Mouse (Mus musculus) limb, embryonic 14.5 days (tissue): ENCODE measurements around the gene Prkab2. TPM values are rescaled to one million over a fixed set of nuclear protein-coding genes. Genes with fewer than 3 reads are reported as not detected.

Source experiments
- ATAC-seq: fragments of 200-750 bp; cut with Nextera tagmentation; 2 replicates; pipeline ENCODE4 v1.8.0; 2017; ENCODE audit warnings: low read depth, moderate number of reproducible peaks, moderate TSS enrichment; ENCODE audit not compliant: low FRiP score
- DNase-seq: peaks from one replicate; pipeline ENCODE4 v3.0.0-alpha.2; 2015; ENCODE audit warnings: low spot score
- H3K27ac ChIP-seq: fragments of 300-500 bp; sonication (generic); replicated peaks from 2 replicates; pipeline ENCODE4 v1.5.1; 2014; ENCODE audit warnings: low read depth, mild to moderate bottlenecking, low read length, moderate library complexity, mixed read lengths
- H3K27me3 ChIP-seq: fragments of 300-500 bp; sonication (generic); 2 replicates; pipeline ENCODE4 v1.6.1; 2014; ENCODE audit warnings: low read length, mixed read lengths; ENCODE audit not compliant: control insufficient read depth, insufficient read depth
- H3K36me3 ChIP-seq: fragments of 300-500 bp; sonication (generic); 2 replicates; pipeline ENCODE4 v1.6.1; 2014; ENCODE audit warnings: mild to moderate bottlenecking, low read length, moderate library complexity, mixed read lengths; ENCODE audit not compliant: control insufficient read depth, insufficient read depth
- H3K4me1 ChIP-seq: fragments of 300-500 bp; sonication (generic); 2 replicates; pipeline ENCODE4 v1.6.1; 2014; ENCODE audit warnings: antibody characterized with exemption, low read length, mixed read lengths; ENCODE audit not compliant: control insufficient read depth, insufficient read depth
- H3K4me2 ChIP-seq: fragments of 300-500 bp; sonication (generic); replicated peaks from 2 replicates; pipeline ENCODE4 v1.6.1; 2014; ENCODE audit warnings: low read depth, mild to moderate bottlenecking, low read length, moderate library complexity; ENCODE audit not compliant: severe bottlenecking
- H3K4me3 ChIP-seq: fragments of 300-500 bp; sonication (generic); replicated peaks from 2 replicates; pipeline ENCODE4 v1.5.1; 2014; ENCODE audit warnings: low read length
- H3K9ac ChIP-seq: fragments of 300-500 bp; sonication (generic); 2 replicates; pipeline ENCODE4 v1.6.1; 2014; ENCODE audit warnings: mild to moderate bottlenecking, low read depth, low read length, moderate library complexity; ENCODE audit not compliant: severe bottlenecking
- H3K9me3 ChIP-seq: fragments of 300-500 bp; sonication (generic); 2 replicates; pipeline ENCODE4 v1.6.1; 2016; ENCODE audit warnings: low read length; ENCODE audit not compliant: control insufficient read depth
- POLR2A ChIP-seq: fragments of 200-500 bp; IDR thresholded peaks from 2 replicates; pipeline ENCODE4 v1.8.0; 2012; ENCODE audit warnings: inconsistent platforms, mild to moderate bottlenecking, moderate library complexity, borderline replicate concordance; ENCODE audit not compliant: insufficient read depth, insufficient read length; ENCODE audit errors: extremely low read depth
- WGBS: fragments of 180-500 bp; shearing (Covaris S2); extraction: QIAGEN DNeasy Blood & Tissue Kit; methylation state at CpG from one replicate; pipeline ENCODE4 v1.1.7; 2014; 5-methylcytosine and 5-hydroxymethylcytosine counted together
- polyA plus RNA-seq, 2 experiments: library from polyadenylated mRNA; depleted of rRNA in 1 of 2; stranded (reverse) in 1 of 2; unstranded in 1 of 2; fragments of >200 nt; fragmentation: Nextera tagmentation in 1 of 2; extraction: Ambion mirVana in 1 of 2; gene quantifications; 2 replicates each; pipeline versions ENCODE4 v1.2.1 to v1.2.3; 2012 to 2014

Gene Prkab2
- polyA plus RNA-seq, 2 experiments: 7.2 to 15.6 TPM

GRCm38 (mm10) chr3:97682576-97682975, 24.6 kb downstream of the Prkab2 start:
- peaks cover 6% of the 10 kb centered on the region for H3K4me1 ChIP-seq
- no peak for TF ChIP-seq POLR2A
- no peak overlapping the region for H3K4me3 ChIP-seq
- H3K27me3 ChIP-seq: no peaks in the 10 kb centered on the region
- no peaks in the 10 kb centered on the region for H3K36me3 ChIP-seq
- H3K4me2 ChIP-seq: peak overlapping the region; percentile 84
- no peak for DNase-seq
- ATAC-seq: no peak
- H3K27ac ChIP-seq: no peak overlapping the region
- no peaks in the 10 kb centered on the region for H3K9me3 ChIP-seq
- WGBS: 24% methylated on average over 5 of the region's 5 CpGs
- H3K9ac ChIP-seq: no peak overlapping the region

DNA sequence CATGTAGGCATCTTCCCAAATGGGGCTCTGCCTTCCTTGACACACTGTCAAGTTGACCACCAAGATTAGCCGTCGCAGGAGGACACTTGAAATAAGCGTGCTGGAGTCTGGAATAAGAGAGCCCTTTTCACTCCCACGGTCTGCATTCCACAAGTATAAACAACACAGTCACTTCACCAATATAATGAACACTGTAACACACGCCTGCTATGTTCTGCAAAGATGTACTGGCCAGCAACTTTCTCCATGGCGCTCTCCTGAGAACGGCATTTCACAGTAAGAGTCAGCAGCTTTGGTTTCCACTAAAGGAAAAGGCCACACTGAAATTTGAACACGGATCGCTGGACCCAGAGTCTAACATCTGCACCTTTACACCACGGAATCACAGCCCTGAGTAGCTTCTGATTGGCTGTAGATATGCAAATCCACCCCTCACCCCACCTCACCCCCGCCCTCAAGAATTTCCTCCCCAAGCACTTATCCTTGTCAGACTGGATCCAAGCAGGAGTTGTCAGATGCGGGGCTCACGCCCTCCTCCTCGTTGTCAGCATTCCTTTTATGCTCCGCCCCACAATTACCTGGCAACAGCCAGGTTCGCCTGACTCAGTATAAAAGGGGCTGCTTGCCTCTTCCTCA, 25.7 kb downstream of the Prkab2 start:
- no peak overlapping the region for H3K4me3 ChIP-seq
- peak overlapping the region; percentile 22 for H3K4me2 ChIP-seq
- no peak overlapping the region for H3K9ac ChIP-seq
- ATAC-seq: no peak
- no peak overlapping the region for H3K27ac ChIP-seq
- no peaks in the 10 kb centered on the region for H3K9me3 ChIP-seq
- no peaks in the 10 kb centered on the region for H3K36me3 ChIP-seq
- peaks cover 6% of the 10 kb centered on the region for H3K4me1 ChIP-seq
- no peaks in the 10 kb centered on the region for H3K27me3 ChIP-seq
- 6% methylated on average over 16 of the region's 16 CpGs for WGBS
- TF ChIP-seq POLR2A: no peak
- peak; percentile 56 for DNase-seq

- no peak overlapping the region for H3K4me3 ChIP-seq
These were observed 28.6 kb downstream of the Prkab2 start for GRCm38 (mm10) chr3:97686372-97687117.

GRCm38 (mm10) chr3:97689289-97689688, 31.3 kb downstream of the Prkab2 start:
- H3K27me3 ChIP-seq: no peaks in the 10 kb centered on the region
- no peak overlapping the region for H3K27ac ChIP-seq
- TF ChIP-seq POLR2A: no peak
- no peaks in the 10 kb centered on the region for H3K4me1 ChIP-seq
- no peak overlapping the region for H3K9ac ChIP-seq
- DNase-seq: no peak
- H3K4me3 ChIP-seq: no peak overlapping the region
- 64% methylated on average over 2 of the region's 2 CpGs for WGBS
- H3K4me2 ChIP-seq: no peak overlapping the region
- H3K36me3 ChIP-seq: no peaks in the 10 kb centered on the region
- H3K9me3 ChIP-seq: no peaks in the 10 kb centered on the region
- no peak for ATAC-seq

More at GRCm38 (mm10) chr3:97686372-97687117, 28.6 kb downstream of the Prkab2 start:
- Histone ChIP-seq H3K27me3 (no peaks in the 10 kb centered on the region), H3K9ac (no peak overlapping the region), H3K27ac (no peak overlapping the region), H3K4me1 (peaks cover under 1% of the 10 kb centered on the region; the same call in 1 of the 2 replicates), H3K9me3 (no peaks in the 10 kb centered on the region), H3K36me3 (no peaks in the 10 kb centered on the region), H3K4me2 (no peak overlapping the region)
- no peak for ATAC-seq
- no peak for TF ChIP-seq POLR2A
- 78% methylated on average over 4 of the region's 4 CpGs for WGBS
- no peak for DNase-seq

DNA sequence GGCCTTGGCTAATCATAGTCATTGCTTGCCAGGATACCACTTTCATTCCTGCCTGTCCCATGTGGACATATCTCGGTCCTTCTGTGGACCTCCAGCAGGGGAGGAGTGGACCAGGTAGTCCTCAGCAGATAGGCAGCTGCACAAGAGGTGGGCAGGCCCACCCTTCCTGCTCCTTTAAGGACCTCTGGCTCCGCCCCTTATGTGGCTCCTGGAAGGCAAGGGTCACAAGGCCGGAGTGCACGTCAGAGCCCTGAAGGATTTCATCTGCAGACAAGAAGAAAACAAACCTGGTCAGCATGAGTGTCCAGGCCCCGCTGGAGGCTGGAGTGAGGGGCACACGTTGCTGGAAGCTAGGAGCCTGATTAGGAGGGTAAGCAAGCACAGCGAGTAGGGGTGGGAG, 32.6 kb downstream of the Prkab2 start:
- H3K4me3 ChIP-seq: no peak overlapping the region
- H3K9me3 ChIP-seq: no peaks in the 10 kb centered on the region
- no peak overlapping the region for H3K9ac ChIP-seq
- H3K4me1 ChIP-seq: no peaks in the 10 kb centered on the region
- no peak for DNase-seq
- no peak overlapping the region for H3K4me2 ChIP-seq
- no peak overlapping the region for H3K27ac ChIP-seq
- no peaks in the 10 kb centered on the region for H3K27me3 ChIP-seq
- ATAC-seq: no peak
- no peak for TF ChIP-seq POLR2A
- no peaks in the 10 kb centered on the region for H3K36me3 ChIP-seq
- WGBS: 56% methylated on average over 7 of the region's 7 CpGs
